Mouse (Mus musculus) gastrocnemius, postnatal 36 days (tissue): ENCODE results near the gene Smyd3. TPM values are rescaled to one million over a fixed set of nuclear protein-coding genes. Genes with fewer than 3 reads are reported as not detected.

Experiments used
- DNase-seq, 2 experiments: peaks; one replicate each; pipeline ENCODE4 v3.0.0; 2022
- intact Hi-C: fragments of 180-260 bp; cut with DNase I; formaldehyde crosslinking; loops from one replicate; pipeline ENCODE4 v1.15.1; 2025
- total RNA-seq, 2 experiments: library from RNA; stranded (reverse); gene quantifications; 2 replicates each; pipeline ENCODE4 v1.2.3; 2021

The Smyd3 gene
- total RNA-seq, 2 experiments from 2014 or later: 3.4 to 4.6 TPM

DNA sequence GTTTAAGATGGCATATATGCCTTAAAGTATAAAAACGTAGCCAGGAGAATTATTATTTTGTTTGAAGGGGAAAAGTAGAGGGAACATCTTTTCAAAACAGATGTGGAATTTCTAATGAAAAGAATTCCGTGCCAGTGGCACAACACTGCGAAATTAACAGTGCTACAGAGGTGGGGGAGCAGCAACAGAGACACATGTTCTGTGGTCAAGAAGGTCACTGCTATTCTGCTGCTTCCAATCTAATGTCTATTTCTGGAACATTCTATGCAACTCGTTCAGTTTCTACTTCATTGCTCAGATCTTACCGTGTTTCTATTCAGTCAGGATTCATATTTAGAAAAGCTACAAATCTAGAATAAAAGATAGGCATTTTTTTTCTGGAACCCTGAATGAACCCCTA, 117.0 kb downstream of the Smyd3 start:
- intact Hi-C loops: no loop called here

DNA sequence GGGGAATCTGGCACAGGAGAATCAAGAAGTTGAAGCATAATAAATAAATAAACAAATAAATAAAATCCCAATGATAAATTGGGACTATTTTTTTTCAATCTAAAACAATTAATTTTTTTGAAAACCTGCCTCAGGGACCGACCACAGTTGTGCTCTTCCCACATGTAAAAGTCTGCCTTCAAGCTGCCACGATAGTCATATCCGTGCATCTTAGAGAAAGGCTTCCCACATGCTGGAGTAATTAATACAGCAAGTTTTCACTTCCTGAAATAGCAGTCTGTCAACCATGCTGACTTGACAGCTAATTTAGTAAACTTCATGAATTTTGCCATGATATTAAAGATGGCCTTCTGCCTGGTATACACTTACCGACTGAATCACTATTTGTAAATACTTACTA, 119.2 kb downstream of the Smyd3 start:
- DNase-seq: no peak

More for the DNA sequence above, 117.0 kb downstream of the Smyd3 start:
- DNase-seq: no peak

DNA sequence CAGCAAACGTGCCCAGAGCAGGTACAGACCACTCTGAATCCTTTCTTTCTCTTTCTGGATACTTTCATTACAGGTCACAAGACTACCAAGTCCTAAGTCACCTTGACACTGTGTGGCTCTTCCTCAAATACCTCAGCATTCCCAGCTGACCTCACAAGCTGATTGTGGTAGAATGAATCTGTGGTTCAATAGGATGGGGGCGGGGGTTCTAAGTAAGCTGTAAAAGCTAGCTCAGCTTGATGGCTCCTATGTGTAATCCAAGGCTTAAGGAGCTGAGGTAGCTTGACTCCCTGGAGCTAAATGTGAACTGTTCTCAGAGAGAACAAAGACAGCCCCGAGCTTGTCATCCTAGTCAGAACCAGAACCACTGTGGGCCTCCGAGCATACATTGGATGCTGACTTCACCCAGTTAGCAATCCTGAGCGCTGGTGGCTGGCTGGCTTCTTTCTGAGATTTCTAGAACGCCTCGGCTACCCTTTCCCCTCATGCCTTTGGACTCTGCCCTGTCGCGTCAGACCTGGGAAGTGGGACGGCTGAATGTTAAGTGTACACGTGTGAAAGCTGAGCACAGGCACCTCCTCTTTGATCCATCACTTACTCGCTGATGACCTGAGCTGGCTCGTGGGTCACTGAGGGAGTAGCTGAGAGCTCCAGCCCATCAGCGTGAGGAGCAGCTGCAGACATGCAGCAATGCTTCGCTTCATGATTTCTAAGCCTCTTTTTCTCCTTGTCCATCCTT, 131.4 kb downstream of the Smyd3 start:
- DNase-seq: no peak
- intact Hi-C loops: no loop called here

More for the DNA sequence above, 119.2 kb downstream of the Smyd3 start:
- intact Hi-C loops: no loop called here

DNA sequence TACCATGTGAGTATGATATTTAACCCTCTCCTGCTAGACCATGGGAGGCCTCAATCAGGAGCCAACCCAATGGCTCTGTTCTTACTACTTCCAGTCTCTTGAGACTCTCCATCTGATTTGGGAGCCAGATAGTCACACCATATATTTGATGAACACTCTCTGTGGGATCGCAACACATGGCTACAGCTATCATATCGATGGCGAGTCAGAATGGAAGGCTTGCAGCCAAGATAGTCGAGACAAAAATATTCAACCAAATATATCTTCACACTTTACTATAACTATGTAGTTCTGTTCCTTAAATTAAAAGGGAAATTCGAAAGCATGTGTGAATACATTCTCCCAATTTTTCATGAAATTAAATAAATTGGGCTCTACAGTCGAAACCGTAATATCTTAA, 132.2 kb downstream of the Smyd3 start:
- intact Hi-C loops: no loop called here
- DNase-seq: no peak

DNA sequence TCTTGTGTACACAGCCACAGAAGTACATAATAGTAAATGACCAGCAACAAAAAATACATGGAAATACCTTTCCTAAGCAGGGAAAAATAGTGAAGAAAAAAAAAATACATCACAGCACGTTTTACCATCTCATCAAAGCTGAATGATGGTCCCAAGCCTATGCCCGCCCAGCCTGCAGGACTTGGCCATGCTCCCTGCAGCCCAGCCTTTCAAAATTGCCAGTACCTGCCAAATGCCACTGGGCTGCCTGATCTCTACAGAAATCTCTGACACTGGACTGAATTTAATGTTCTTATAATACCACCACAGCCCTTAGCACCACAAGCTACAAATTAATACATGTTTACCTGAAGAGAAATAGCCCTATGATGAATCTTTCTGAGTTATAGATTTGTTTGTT, 133.5 kb downstream of the Smyd3 start:
- DNase-seq: no peak
- intact Hi-C loops: no loop called here

DNA sequence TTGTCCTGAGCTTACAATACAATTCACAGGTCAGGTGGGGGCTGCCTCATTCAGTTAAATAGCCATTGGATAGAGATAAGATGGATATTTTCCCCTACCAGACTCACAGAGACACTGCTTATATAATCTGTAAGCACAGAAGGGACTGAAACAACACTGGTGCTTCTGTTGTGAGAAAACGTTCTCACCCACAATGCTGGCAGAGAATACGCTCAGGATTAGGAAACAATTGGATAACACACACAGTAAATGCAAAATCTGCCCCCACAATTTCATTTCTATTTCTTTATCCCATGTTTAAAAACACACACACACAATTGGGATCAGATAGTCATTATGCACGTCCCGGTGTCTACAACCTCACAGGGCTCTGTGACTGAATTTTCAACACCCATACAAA, 139.7 kb downstream of the Smyd3 start:
- intact Hi-C loops: no loop called here
- no peak for DNase-seq

DNA sequence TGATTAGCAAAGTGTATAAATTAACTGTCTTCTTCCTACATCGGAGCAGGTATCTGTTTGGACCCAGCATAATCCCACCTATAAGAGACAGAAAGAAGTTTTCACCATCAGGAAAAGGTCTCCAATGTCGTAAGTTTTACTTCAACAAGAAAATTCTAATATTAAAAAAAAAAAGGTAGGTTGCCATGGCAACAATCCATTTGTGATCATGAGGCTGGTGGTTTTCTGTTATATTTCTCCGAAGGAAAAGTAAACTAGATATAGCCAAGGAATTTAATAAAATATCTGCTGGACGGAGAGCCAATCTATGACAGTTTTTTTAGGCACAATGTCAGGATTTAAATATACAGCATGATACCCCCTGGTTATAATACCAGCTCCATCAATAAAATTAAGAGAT, 142.9 kb downstream of the Smyd3 start:
- DNase-seq: no peak
- intact Hi-C loops: no loop called here

DNA sequence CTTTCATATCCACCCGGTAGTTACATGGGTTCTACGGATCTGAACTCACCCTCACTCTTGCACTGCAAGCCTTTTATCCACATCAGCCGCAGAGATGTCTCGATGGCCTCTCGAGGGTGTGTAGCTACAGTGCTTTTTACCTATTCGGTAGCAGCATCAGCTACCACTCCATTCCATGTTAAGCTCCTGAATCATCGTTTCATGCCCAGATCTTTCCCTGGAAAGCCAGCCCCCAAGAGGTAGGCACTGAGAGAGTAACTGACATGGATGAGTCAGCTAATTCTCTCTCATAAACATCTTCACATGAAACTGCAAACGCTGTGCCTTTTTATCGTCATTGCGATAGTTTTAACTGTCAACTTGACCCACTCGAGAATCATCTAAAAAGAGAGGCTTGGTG, 143.9 kb downstream of the Smyd3 start:
- intact Hi-C loops: no loop called here
- DNase-seq: no peak

DNA sequence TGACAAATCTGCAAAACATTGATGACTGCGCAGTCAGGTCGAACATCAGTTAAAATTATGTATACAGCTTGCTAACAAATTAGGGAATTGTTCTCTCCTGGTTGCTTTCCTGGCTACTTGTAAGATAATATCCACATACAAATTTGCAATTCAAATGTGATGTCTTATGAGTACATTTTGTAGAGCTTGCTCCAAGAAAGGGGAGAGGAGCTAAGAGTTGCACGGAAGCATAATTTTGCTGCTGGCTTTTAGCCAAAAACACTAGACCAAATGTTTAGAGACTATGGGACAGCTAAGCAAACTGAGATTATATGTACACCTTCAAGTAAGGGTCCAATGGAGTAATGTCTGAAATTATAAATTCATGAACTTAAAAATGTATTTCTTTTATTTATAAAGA, 146.7 kb downstream of the Smyd3 start:
- intact Hi-C loops: no loop called here
- no peak for DNase-seq

DNA sequence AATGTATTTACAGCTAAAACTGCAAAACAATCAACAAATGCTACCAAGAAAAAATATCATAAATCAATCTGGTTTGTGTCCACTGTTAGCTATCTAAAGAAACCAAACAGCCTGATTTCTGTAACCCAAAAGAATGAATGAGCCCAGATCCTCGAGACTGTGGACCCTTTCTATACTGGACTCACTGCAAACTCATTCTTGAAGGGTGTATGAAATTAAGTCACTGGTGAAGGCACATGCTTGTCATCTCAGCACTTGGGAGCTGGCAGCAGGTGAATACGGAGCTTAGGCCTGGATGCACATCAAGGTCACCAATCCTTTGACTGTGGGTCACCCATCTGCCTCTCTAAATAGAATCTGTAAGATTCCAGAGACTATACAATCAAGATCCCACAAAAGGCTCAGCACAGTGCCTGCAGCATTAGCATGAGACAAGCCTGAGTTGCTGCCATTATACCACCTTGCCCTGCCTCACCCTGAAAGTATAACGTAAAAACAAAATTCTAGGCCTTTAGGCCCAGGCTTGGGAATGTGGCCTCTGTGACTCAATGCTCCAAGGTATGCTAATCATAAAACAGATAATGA, 149.3 kb downstream of the Smyd3 start:
- no peak for DNase-seq
- intact Hi-C loops: no loop called here

DNA sequence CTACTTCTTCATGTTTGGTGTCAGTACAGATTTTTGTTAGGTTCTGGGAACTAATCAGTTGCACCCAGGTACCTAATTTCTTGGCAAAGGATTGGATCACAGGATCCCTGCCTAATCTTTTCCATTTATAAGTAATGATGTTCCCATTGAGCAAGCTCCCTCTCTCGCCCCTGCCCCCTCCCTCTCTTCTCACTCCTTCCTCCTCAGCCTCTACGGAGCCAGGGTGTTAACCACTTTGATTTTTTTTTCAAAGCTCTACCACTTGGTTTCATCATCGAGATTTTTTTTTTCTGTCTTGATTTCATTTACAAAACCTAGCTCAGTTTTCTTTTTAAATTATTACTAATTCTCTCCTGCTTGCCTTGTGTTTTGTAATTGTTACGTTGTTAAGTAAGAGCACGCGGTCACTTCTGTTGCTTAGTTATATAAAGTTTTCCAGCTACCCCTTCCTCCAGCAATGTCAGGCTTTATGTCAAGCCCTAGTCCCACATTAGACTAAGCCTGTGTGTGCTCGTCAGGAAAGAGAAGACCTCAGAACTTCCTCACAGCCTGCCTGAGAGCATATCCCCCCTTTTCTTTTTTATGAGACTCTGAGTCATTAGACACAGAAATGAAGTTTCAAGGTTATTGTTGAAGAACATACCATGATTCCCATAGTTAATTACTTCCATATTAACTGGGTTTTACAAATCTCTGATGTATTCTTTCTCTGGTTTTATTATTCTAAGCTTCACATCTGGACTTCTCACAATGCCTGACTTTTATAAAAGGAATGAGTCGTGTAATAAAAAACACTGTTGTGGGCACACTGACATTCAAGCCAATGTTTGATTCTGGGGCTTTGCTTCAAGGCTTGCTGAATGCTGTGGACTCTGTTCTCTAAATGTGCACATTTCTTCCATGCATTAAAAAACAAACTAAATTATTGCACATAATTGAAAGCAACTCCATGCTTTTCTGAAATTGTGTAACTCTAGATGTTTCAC, 156.1 kb downstream of the Smyd3 start:
- no peak for DNase-seq
- intact Hi-C loops: no loop called here

DNA sequence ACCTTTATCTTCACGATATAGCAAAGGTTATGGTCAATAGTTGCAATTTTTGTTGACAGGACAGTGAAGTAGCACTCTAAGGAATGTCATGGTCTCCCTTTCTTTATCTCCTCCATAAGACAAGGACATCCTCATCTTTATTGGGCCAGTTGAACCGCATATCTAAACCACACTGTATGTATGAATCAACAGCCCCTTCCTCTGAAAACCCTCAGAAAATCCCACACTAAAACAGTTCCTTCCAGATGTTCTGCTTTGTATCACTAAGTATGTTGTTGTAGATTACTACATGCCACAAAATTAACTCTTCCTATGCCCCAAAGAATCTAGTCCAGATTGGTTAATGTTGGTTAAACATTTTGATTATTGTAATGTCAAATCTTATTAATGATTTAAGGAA, 160.7 kb downstream of the Smyd3 start:
- no peak for DNase-seq
- intact Hi-C loops: no loop called here

DNA sequence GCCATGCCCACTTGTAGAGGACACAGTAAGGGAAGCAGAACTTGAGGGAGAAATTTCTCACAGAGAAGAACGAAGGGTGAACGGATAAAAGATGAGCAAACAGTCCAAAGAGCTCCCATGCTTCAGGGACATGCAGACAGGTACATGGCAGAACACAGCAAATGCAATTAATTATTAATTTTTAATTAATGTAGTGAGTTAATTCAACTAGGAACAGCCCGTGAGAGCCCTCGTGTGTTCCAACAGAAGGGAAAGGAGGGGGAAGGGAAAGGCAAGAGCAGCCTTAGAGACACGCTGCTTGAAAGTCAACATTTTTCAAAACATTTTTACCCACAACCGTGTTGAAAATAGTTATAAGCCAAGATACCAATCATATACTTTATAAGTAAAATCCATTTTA, 163.6 kb downstream of the Smyd3 start:
- intact Hi-C loops: no loop called here
- DNase-seq: no peak

DNA sequence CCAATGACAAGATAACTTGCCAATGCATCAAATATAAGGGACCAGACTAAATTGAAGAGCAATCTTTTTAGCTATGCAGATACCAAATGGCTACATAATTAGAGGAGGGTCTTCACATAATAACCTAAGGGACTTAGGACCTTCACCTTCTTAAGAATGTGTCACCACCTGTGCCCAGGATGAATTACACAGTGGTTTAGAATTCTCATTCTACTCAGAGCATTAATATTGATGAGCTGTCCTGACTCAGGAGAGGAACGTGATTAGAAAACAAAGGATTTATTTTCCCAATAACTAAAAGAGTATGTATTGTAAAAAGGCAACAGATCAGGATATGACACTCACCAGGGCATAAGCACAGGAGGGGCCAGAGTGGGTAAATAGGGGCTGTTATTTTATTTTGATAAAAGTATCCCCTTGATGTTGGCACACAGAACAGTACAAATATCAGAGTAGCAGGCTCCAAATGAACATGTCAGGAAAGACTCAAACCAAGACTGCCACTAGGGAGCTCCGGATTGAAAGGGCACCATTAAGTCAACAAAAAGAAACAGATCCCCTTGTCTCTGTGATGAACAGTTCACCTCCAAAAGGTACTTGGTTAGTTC, 172.4 kb downstream of the Smyd3 start:
- intact Hi-C loops: no loop called here
- no peak for DNase-seq

DNA sequence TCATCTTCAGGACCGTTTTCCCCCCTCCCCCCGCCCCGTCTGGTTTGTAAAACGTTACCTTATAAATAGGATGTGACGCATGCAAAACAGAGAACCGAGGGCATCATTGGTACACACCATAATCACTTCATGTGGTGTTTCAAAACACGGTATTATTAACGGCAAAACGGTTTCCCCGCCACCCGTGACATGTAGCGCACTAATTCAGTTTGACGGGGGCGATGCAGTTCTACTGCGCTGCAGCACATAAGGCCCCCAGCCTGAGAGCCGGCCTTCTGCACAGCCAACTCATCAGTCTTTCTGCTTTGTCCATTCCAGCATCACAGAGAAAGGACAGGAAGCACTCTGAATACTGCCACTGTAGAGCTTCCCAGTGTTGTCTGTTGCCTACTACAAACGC, 174.4 kb downstream of the Smyd3 start:
- DNase-seq: no peak
- intact Hi-C loops: no loop called here

DNA sequence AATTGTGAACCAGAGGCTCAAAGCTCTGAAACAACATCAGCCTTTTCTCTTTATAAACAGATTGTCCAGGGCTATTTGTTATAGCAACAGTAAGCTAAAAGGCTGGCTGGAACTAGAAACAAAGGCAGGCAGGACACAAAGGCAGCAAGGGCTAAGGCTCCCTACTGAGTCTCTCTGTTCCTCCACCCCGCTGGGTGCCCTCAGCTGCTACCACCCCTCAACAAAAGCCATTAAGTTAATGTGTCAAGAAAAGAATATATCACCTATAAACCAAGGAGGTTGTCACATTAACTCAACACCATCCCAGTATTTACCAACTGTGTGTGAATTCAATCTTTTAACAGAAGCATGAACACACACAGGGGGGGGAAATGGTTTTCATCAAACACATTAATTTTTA, 176.3 kb downstream of the Smyd3 start:
- no peak for DNase-seq
- intact Hi-C loops: no loop called here

DNA sequence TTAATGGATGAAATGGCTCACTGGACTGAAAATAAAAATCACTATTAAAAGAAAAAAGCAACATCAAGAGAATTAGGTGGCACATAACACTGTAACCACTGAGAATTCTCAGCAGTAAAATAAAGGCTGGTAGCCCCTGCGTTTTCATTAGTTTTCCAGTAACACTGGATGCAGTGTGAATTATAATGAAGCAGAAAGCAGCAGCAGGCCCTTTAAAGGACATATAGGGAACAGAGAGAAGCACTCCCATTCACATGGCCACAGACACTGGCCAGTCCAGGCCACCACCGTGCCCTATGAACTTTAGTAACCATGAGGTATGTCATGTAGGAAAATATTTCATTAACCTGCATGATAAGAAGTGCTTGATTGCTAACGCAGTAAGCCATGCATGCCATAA, 178.8 kb downstream of the Smyd3 start:
- intact Hi-C loops: no loop called here
- DNase-seq: no peak

DNA sequence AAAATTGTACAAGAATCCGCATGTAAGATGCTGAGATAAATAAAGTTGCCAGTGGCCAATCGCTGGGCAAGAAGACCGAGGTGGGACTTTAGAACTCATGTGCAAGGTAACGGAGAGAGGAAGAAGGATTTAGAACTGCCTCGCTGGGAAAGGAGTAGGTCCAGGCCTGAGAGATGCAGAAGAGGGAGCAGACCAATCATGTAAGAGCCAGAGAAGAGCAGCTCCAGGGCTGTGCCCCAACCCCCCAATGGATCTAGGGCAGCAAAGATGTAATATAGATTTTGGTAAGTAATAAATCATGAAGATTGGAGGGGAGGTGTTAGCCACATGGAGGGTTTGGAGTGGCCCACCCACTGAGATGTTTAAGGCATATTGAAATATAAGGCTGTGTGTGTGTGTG, 180.3 kb downstream of the Smyd3 start:
- intact Hi-C loops: no loop called here
- no peak for DNase-seq

DNA sequence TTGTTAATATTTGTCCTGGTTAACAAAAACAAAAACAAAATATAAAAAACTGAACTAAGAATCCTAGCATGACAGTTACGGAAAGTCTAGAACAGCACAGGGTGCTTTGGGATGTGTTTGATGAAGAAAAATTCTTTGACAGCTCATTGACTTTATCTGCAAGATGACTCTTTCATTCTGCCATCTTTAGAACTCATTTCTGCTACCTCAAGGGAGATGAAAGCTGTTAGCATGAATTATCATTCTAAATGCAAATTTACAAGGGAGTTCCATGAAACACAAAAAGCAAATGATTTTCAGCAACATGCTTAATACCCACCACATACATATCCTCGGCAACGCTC, 190.9 kb downstream of the Smyd3 start:
- DNase-seq: no peak
- intact Hi-C loops: no loop called here

DNA sequence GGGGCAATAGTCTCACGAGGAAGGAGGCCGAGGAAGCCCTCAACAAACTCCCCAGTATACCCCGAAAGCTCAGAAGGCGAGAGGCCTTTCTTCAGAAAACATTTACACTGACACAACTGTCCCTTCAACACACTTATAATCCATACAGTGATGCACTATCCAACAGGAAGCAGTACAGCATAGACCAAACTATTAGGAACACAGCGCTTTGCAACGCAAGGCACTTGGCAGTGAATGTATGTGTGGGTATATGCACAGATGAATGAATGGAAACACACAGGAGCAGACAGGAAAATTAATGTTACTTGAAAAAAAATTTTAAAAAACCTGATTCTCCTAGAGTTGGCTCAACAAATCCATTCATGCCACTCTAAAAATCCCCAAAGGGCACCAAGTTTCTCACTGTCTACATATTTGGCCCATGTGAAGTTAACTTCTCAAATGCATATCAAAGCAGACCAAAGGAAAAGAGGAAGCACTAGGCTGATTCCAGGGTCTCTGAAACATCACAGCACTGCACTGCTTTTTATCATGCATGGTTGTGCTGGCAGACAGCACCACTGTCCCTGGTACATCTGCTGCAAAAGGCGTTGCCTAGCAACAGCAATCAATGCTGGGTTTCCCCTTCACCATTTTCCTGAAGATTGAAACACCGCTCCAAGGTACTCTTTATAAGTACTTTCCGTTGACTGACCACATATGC, 191.4 kb downstream of the Smyd3 start:
- no peak for DNase-seq
- intact Hi-C loops: no loop called here

DNA sequence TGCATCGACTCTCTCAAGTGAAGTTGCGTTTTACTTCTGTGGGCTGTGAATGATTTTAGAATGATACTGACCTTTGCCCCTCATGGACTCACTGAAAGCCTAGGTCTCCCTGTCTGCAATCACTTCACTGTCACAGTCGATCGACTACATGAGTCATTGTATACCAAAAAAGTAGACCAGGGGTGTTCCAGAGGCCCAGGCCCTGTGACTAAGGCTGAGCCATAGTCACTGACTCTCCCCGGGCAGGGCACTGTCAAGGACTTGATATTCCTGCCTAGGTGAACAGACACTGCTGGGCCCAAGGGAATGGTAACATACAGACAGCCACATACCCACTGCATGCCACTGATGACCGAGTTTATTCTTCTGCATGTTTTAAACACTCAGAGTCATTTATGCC, 193.6 kb downstream of the Smyd3 start:
- no peak for DNase-seq
- intact Hi-C loops: no loop called here
